Mouse (Mus musculus) erythroblast, embryonic 14.5 days (primary cell): Measurements from ENCODE around the gene Ppp1r2.

Source experiments
- GATA1 ChIP-seq: IDR thresholded peaks from 2 replicates; pipeline ENCODE4 v1.6.1; 2012; ENCODE audit warnings: low read length, inconsistent platforms, mixed read lengths
- TAL1 ChIP-seq: IDR thresholded peaks from 3 replicates; pipeline ENCODE4 v1.6.1; 2012; ENCODE audit warnings: low read length, inconsistent platforms, mixed read lengths

DNA sequence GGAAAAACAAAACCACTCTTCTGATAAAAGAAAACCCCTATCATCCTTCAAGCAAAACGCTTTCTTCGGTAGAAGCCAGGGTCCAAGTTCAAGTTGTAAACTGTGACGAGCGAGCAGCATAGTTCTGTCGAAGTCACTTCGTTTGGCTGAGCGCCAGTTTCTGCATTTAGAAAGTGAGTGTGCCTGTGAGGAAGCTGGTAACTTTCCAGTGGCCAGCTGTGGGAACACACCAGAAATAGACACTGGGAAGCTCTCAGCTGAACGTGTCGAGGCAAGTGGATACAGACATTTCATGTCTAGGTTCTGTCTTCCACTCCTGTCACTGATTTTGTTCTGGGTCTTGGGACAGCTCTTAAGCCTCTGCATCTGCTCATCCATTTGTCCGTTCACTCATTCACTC, 15.2 kb upstream of the Ppp1r2 start:
- TF ChIP-seq GATA1 (no peak), TAL1 (no peak)
